Mouse (Mus musculus) embryonic facial prominence, embryonic 10.5 days (tissue): ENCODE data around the gene Cdc37l1. TPM values are rescaled to one million over a fixed set of nuclear protein-coding genes. Genes with fewer than 3 reads are reported as not detected.

Source experiments
- DNase-seq: peaks from one replicate; pipeline ENCODE4 v3.0.0-alpha.2; 2017; ENCODE audit warnings: low spot score
- H3K27ac ChIP-seq: fragments of 300-500 bp; sonication (generic); replicated peaks from 2 replicates; pipeline ENCODE4 v1.5.1; 2016; ENCODE audit warnings: mild to moderate bottlenecking
- H3K27me3 ChIP-seq: fragments of 300-500 bp; sonication (generic); replicated peaks from 2 replicates; pipeline ENCODE4 v1.6.1; 2016; ENCODE audit warnings: low read depth, mild to moderate bottlenecking; ENCODE audit not compliant: poor library complexity, severe bottlenecking
- H3K36me3 ChIP-seq: fragments of 300-500 bp; sonication (generic); replicated peaks from 2 replicates; pipeline ENCODE4 v1.6.1; 2016; ENCODE audit warnings: mild to moderate bottlenecking, moderate library complexity
- H3K4me1 ChIP-seq: fragments of 300-500 bp; sonication (generic); 2 replicates; pipeline ENCODE4 v1.6.1; 2016
- H3K4me3 ChIP-seq: fragments of 300-500 bp; sonication (generic); 2 replicates; pipeline ENCODE4 v1.5.1; 2016; ENCODE audit warnings: mild to moderate bottlenecking, moderate library complexity
- H3K9me3 ChIP-seq: fragments of 300-500 bp; sonication (generic); 2 replicates; pipeline ENCODE4 v1.6.1; 2016; ENCODE audit warnings: mild to moderate bottlenecking
- WGBS: fragments of 180-500 bp; shearing (Covaris S2); methylation state at CpG from one replicate; pipeline ENCODE4 v1.1.7; 2016; 5-methylcytosine and 5-hydroxymethylcytosine counted together
- polyA plus RNA-seq: library from polyadenylated mRNA; unstranded; fragments of >200 nt; fragmentation: Nextera tagmentation; extraction: Ambion mirVana; gene quantifications from 2 replicates; pipeline ENCODE4 v1.2.1, GENCODE M21; 2016

Gene Cdc37l1
- polyA plus RNA-seq, 1 experiment from 2014 or later, result 37.9 TPM

- Histone ChIP-seq H3K27me3 (no peaks in the 10 kb centered on the region), H3K4me1 (peaks cover 18% of the 10 kb centered on the region), H3K9me3 (no peaks in the 10 kb centered on the region), H3K4me3 (no peak overlapping the region), H3K36me3 (peaks cover 41% of the 10 kb centered on the region), H3K27ac (no peak overlapping the region)
- 86% methylated on average over 4 of the region's 4 CpGs for WGBS
- DNase-seq, result no peak
Measured at GRCm38 (mm10) chr19:29040206-29040605, 50.1 kb downstream of the Cdc37l1 start.

- Histone ChIP-seq H3K4me1 (peaks cover 36% of the 10 kb centered on the region), H3K4me3 (no peak overlapping the region), H3K9me3 (no peaks in the 10 kb centered on the region), H3K27ac (no peak overlapping the region), H3K36me3 (peaks cover 22% of the 10 kb centered on the region), H3K27me3 (no peaks in the 10 kb centered on the region)
- 82% methylated on average over 6 of the region's 6 CpGs for WGBS
- no peak for DNase-seq
Measured at GRCm38 (mm10) chr19:29042143-29042542, 52.0 kb downstream of the Cdc37l1 start.

GRCm38 (mm10) chr19:29042647-29043046 lies 52.5 kb downstream of the Cdc37l1 start:
- no peak overlapping the region for H3K4me3 ChIP-seq
- H3K9me3 ChIP-seq, result no peaks in the 10 kb centered on the region
- WGBS, result 92% methylated on average over 9 of the region's 9 CpGs
- peaks cover 40% of the 10 kb centered on the region for H3K4me1 ChIP-seq
- no peak for DNase-seq
- H3K27me3 ChIP-seq, result no peaks in the 10 kb centered on the region
- H3K36me3 ChIP-seq, result peaks cover 17% of the 10 kb centered on the region
- H3K27ac ChIP-seq, result no peak overlapping the region

GRCm38 (mm10) chr19:29044353-29044768 lies 54.2 kb downstream of the Cdc37l1 start:
- Histone ChIP-seq H3K4me3 (no peak overlapping the region), H3K36me3 (peaks cover 12% of the 10 kb centered on the region), H3K27me3 (no peaks in the 10 kb centered on the region), H3K27ac (no peak overlapping the region), H3K4me1 (peaks cover 50% of the 10 kb centered on the region), H3K9me3 (no peaks in the 10 kb centered on the region)
- WGBS, result 58% methylated on average over 9 of the region's 9 CpGs
- no peak for DNase-seq

GRCm38 (mm10) chr19:29045369-29045768 lies 55.2 kb downstream of the Cdc37l1 start:
- Histone ChIP-seq H3K36me3 (peaks cover 4% of the 10 kb centered on the region; the same call in 1 of the 2 replicates), H3K4me3 (no peak overlapping the region), H3K27ac (no peak overlapping the region), H3K27me3 (no peaks in the 10 kb centered on the region), H3K4me1 (peaks cover 50% of the 10 kb centered on the region), H3K9me3 (no peaks in the 10 kb centered on the region)
- peak; percentile 40 for DNase-seq
- WGBS, result 49% methylated on average over 4 of the region's 4 CpGs

- H3K27ac ChIP-seq, result peak overlapping the region; percentile 95
- WGBS, result 47% methylated on average over 15 of the region's 15 CpGs
- no peaks in the 10 kb centered on the region for H3K9me3 ChIP-seq
- peak overlapping the region; percentile 77 for H3K4me3 ChIP-seq
- peak; percentile 51 for DNase-seq
- no peaks in the 10 kb centered on the region for H3K27me3 ChIP-seq
- H3K4me1 ChIP-seq, result peaks cover 50% of the 10 kb centered on the region
- H3K36me3 ChIP-seq, result no peaks in the 10 kb centered on the region
Measured at GRCm38 (mm10) chr19:29045956-29046650, 56.0 kb downstream of the Cdc37l1 start.

GRCm38 (mm10) chr19:29046961-29047333 lies 56.8 kb downstream of the Cdc37l1 start:
- Histone ChIP-seq H3K9me3 (no peaks in the 10 kb centered on the region), H3K27ac (peak overlapping the region; percentile 95), H3K4me1 (peaks cover 45% of the 10 kb centered on the region), H3K27me3 (no peaks in the 10 kb centered on the region), H3K4me3 (peak overlapping the region; percentile 77), H3K36me3 (no peaks in the 10 kb centered on the region)
- DNase-seq, result no peak
- 33% methylated on average over 4 of the region's 4 CpGs for WGBS

GRCm38 (mm10) chr19:29047334-29048170 lies 57.4 kb downstream of the Cdc37l1 start, which contains the start of gene Ak3:
Gene Ak3, minus strand, starts transcription at chr19:29047961.
- peak; percentile 82 for DNase-seq
- no peaks in the 10 kb centered on the region for H3K9me3 ChIP-seq
- H3K36me3 ChIP-seq, result no peaks in the 10 kb centered on the region
- under 1% methylated on average over 68 of the region's 68 CpGs for WGBS
- peak within 1 kb of the TSS; percentile 95 for H3K27ac ChIP-seq
- H3K27me3 ChIP-seq, result no peaks in the 10 kb centered on the region
- H3K4me1 ChIP-seq, result peaks cover 45% of the 10 kb centered on the region
- peak within 1 kb of the TSS; percentile 77 for H3K4me3 ChIP-seq

- Histone ChIP-seq H3K4me3 (no peak overlapping the region), H3K4me1 (peaks cover 38% of the 10 kb centered on the region), H3K27ac (no peak overlapping the region), H3K36me3 (no peaks in the 10 kb centered on the region), H3K27me3 (no peaks in the 10 kb centered on the region), H3K9me3 (no peaks in the 10 kb centered on the region)
- 81% methylated on average over 12 of the region's 12 CpGs for WGBS
- no peak for DNase-seq
Measured at GRCm38 (mm10) chr19:29049401-29050075, 59.4 kb downstream of the Cdc37l1 start.

GRCm38 (mm10) chr19:29050186-29050980 lies 60.2 kb downstream of the Cdc37l1 start:
- no peak overlapping the region for H3K27ac ChIP-seq
- H3K4me3 ChIP-seq, result no peak overlapping the region
- H3K36me3 ChIP-seq, result no peaks in the 10 kb centered on the region
- peaks cover 30% of the 10 kb centered on the region for H3K4me1 ChIP-seq
- no peaks in the 10 kb centered on the region for H3K27me3 ChIP-seq
- 76% methylated on average over 9 of the region's 9 CpGs for WGBS
- DNase-seq, result no peak
- H3K9me3 ChIP-seq, result no peaks in the 10 kb centered on the region

- 89% methylated on average over 12 of the region's 12 CpGs for WGBS
- Histone ChIP-seq H3K27ac (no peak overlapping the region), H3K4me1 (peaks cover 8% of the 10 kb centered on the region), H3K9me3 (no peaks in the 10 kb centered on the region), H3K27me3 (no peaks in the 10 kb centered on the region), H3K4me3 (no peak overlapping the region), H3K36me3 (no peaks in the 10 kb centered on the region)
- DNase-seq, result no peak
Measured at GRCm38 (mm10) chr19:29052786-29053185, 62.6 kb downstream of the Cdc37l1 start.

GRCm38 (mm10) chr19:29054594-29054993 lies 64.4 kb downstream of the Cdc37l1 start:
- Histone ChIP-seq H3K4me3 (no peak overlapping the region), H3K4me1 (no peaks in the 10 kb centered on the region), H3K36me3 (no peaks in the 10 kb centered on the region), H3K27me3 (no peaks in the 10 kb centered on the region), H3K9me3 (no peaks in the 10 kb centered on the region), H3K27ac (no peak overlapping the region)
- WGBS, result 78% methylated on average over 6 of the region's 6 CpGs
- DNase-seq, result no peak
